Mouse (Mus musculus) embryonic facial prominence, embryonic 15.5 days (tissue): ENCODE results near the gene Psmb9. TPM values are rescaled to one million over a fixed set of nuclear protein-coding genes. Genes with fewer than 3 reads are reported as not detected.
A peak's percentile ranks its signal among the peaks of the same experiment; 100 is the strongest.

Experiments used
- ATAC-seq: fragments of 200-750 bp; cut with Nextera tagmentation; 2 replicates; pipeline ENCODE4 v1.8.0; 2017; ENCODE audit warnings: low read depth, moderate TSS enrichment; ENCODE audit not compliant: insufficient number of reproducible peaks, low FRiP score, low TSS enrichment
- H3K27ac ChIP-seq: fragments of 300-500 bp; sonication (generic); replicated peaks from 2 replicates; pipeline ENCODE4 v1.5.1; 2015; ENCODE audit warnings: mild to moderate bottlenecking, inconsistent platforms
- H3K27me3 ChIP-seq: fragments of 300-500 bp; sonication (generic); 2 replicates; pipeline ENCODE4 v1.6.1; 2015; ENCODE audit warnings: inconsistent platforms
- H3K36me3 ChIP-seq: fragments of 300-500 bp; sonication (generic); 2 replicates; pipeline ENCODE4 v1.6.1; 2015; ENCODE audit warnings: mild to moderate bottlenecking, inconsistent platforms
- H3K4me1 ChIP-seq: fragments of 300-500 bp; sonication (generic); 2 replicates; pipeline ENCODE4 v1.6.1; 2015; ENCODE audit warnings: inconsistent platforms
- H3K4me2 ChIP-seq: fragments of 300-500 bp; sonication (generic); replicated peaks from 2 replicates; pipeline ENCODE4 v1.6.1; 2015; ENCODE audit warnings: mild to moderate bottlenecking, inconsistent platforms
- H3K4me3 ChIP-seq: fragments of 300-500 bp; sonication (generic); replicated peaks from 2 replicates; pipeline ENCODE4 v1.5.1; 2015; ENCODE audit warnings: mild to moderate bottlenecking, inconsistent platforms
- H3K9ac ChIP-seq: fragments of 300-500 bp; sonication (generic); 2 replicates; pipeline ENCODE4 v1.6.1; 2015; ENCODE audit warnings: inconsistent platforms
- H3K9me3 ChIP-seq: fragments of 300-500 bp; sonication (generic); replicated peaks from 2 replicates; pipeline ENCODE4 v1.6.1; 2016; ENCODE audit warnings: inconsistent platforms
- WGBS: fragments of 180-500 bp; shearing (Covaris S2); methylation state at CpG from one replicate; pipeline ENCODE4 v1.1.7; 2015; 5-methylcytosine and 5-hydroxymethylcytosine counted together
- polyA plus RNA-seq: library from polyadenylated mRNA; unstranded; fragments of >200 nt; fragmentation: Nextera tagmentation; extraction: Ambion mirVana; gene quantifications from 2 replicates; pipeline ENCODE4 v1.2.1, GENCODE M21; 2015

The Psmb9 gene
- polyA plus RNA-seq, 1 experiment from 2014 or later, result 3.3 TPM

DNA sequence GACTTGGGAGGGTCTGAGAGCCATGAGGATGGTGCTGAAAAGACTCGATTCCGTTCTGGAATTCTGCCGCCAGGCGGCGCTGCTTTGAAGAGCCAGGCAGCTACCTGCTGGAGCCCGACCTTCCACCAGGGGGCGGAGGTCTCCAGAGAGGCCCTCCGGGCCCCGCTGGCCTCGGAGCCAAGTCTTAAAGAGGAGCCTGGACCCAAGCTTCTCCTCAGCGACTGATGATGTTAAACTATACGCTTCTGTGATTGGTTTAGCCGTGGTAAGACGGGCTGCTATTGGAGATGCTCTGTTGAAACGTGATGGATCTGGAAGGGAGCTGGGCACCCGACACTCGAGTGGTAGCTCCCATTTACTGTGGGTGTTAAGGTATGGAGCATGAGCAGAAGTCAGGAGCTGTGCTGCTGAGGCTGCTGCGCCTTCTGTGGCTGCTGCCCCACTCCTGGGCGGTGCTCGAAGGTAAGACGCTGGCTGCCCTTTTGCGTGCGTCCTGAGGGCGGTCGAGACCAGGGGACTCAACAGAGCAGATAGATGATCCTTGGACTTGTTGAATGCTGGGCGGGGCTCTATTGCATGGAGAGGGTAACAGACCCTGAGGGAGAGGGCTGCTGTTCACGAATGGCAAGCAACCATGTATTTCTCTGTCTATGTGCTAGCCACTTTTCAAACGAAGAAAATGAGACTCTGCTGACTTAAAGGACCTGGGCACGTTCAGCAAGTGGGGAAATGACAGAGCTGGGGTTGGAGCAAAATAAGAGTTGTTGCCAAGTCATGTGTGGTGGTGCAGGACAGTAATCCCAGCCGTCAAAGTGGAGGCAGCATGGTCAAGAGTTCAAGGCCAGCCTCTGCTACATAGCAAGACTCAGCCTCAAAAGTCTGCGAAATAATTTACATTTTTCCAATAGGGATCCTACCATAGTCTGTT lies 52.0 kb downstream of the Psmb9 start:
- Histone ChIP-seq H3K4me2 (peak overlapping the region; percentile 88), H3K27ac (no peak overlapping the region), H3K9me3 (no peaks in the 10 kb centered on the region), H3K36me3 (no peaks in the 10 kb centered on the region), H3K27me3 (peaks cover 33% of the 10 kb centered on the region), H3K4me1 (peaks cover 20% of the 10 kb centered on the region), H3K9ac (peak overlapping the region; percentile 26; the same call in 1 of the 2 replicates), H3K4me3 (peak overlapping the region; percentile 43)
- 5% methylated on average over 31 of the region's 31 CpGs for WGBS
- ATAC-seq, result peak; percentile 96

- Histone ChIP-seq H3K9me3 (no peaks in the 10 kb centered on the region), H3K4me2 (no peak overlapping the region), H3K9ac (no peak overlapping the region), H3K36me3 (no peaks in the 10 kb centered on the region), H3K27me3 (peaks cover 22% of the 10 kb centered on the region), H3K4me1 (peaks cover 13% of the 10 kb centered on the region), H3K4me3 (no peak overlapping the region), H3K27ac (no peak overlapping the region)
- no peak for ATAC-seq
- WGBS, result 87% methylated on average over 3 of the region's 3 CpGs
Observed at GRCm38 (mm10) chr17:34134451-34134850, 53.1 kb downstream of the Psmb9 start.

DNA sequence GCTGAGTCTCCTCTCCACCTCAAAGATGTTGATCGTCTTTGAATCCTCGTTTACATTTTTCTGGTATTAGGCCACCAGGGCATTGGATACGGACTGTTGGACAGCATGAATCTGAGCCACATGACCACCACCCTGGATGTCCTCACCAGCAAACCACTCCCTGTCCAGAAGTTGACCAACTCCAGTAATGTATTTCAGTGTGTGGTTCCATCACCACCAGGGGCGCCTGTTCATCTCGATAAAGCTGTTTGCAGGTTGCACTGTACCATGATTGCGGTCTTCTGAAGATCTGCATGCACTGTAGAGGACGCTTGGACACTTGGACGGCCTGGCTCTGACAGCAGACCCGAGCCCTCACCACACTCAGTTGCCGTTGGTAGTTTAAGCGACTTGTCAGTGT lies 54.3 kb downstream of the Psmb9 start:
- Histone ChIP-seq H3K9me3 (no peaks in the 10 kb centered on the region), H3K4me1 (peaks cover 20% of the 10 kb centered on the region), H3K36me3 (no peaks in the 10 kb centered on the region), H3K4me3 (no peak overlapping the region), H3K4me2 (no peak overlapping the region), H3K27me3 (peaks cover 16% of the 10 kb centered on the region), H3K9ac (no peak overlapping the region), H3K27ac (no peak overlapping the region)
- no peak for ATAC-seq
- WGBS, result 80% methylated on average over 11 of the region's 11 CpGs

Other genes starting within 250 kb of the Psmb9 start
- 145 and 163 TPM in 2 replicates for gene Pfdn6, start 247.4 kb downstream of the Psmb9 start, polyA plus RNA-seq
- 36.2 and 36.5 TPM in 2 replicates for gene Wdr46, start 247.1 kb downstream of the Psmb9 start, polyA plus RNA-seq
- gene B3galt4, start 236.3 kb downstream of the Psmb9 start, polyA plus RNA-seq, result 6.0 and 8.5 TPM in 2 replicates
- gene Vps52, start 232.0 kb downstream of the Psmb9 start, polyA plus RNA-seq, result 48.9 and 57.2 TPM in 2 replicates
- 1,731 and 1,878 TPM in 2 replicates for gene Rps18, start 231.8 kb downstream of the Psmb9 start, polyA plus RNA-seq
- 29.0 and 31.1 TPM in 2 replicates for gene H2-K1, start 187.4 kb downstream of the Psmb9 start, polyA plus RNA-seq
- gene Ring1, start 163.1 kb downstream of the Psmb9 start, polyA plus RNA-seq, result 26.0 and 26.9 TPM in 2 replicates
- gene H2-Ke6, start 159.7 kb downstream of the Psmb9 start, polyA plus RNA-seq, result 54.1 and 57.4 TPM in 2 replicates
- gene Slc39a7, start 156.1 kb downstream of the Psmb9 start, polyA plus RNA-seq, result 229 and 234 TPM in 2 replicates
- 53.0 and 54.6 TPM in 2 replicates for gene Rxrb, start 156.0 kb downstream of the Psmb9 start, polyA plus RNA-seq
- 53.2 and 64.3 TPM in 2 replicates for gene Col11a2, start 148.3 kb downstream of the Psmb9 start, polyA plus RNA-seq
- gene H2-Oa, start 95.4 kb downstream of the Psmb9 start, polyA plus RNA-seq, result 0.54 and 0.89 TPM in 2 replicates
- 14.0 and 15.3 TPM in 2 replicates for gene H2-DMa, start 68.2 kb downstream of the Psmb9 start, polyA plus RNA-seq
- gene Brd2, start 65.1 kb downstream of the Psmb9 start, polyA plus RNA-seq, result 118 and 122 TPM in 2 replicates
- gene H2-DMb2, start 44.5 kb downstream of the Psmb9 start, polyA plus RNA-seq, result 0.61 and 0.93 TPM in 2 replicates
- gene H2-DMb1, start 34.7 kb downstream of the Psmb9 start, polyA plus RNA-seq, result 3.2 and 3.8 TPM in 2 replicates
- gene Tap1, start 211 bp downstream of the Psmb9 start, polyA plus RNA-seq, result 10.7 and 11.9 TPM in 2 replicates
- 10.0 and 11.2 TPM in 2 replicates for gene Psmb8, start 10.0 kb upstream of the Psmb9 start, polyA plus RNA-seq
- 6.4 and 7.5 TPM in 2 replicates for gene Tap2, start 15.8 kb upstream of the Psmb9 start, polyA plus RNA-seq
- 0.17 and 0.43 TPM in 2 replicates for gene H2-Ob, start 51.1 kb upstream of the Psmb9 start, polyA plus RNA-seq
- 10.8 and 11.7 TPM in 2 replicates for gene H2-Ab1, start 69.9 kb upstream of the Psmb9 start, polyA plus RNA-seq
- gene H2-Aa, start 100.1 kb upstream of the Psmb9 start, polyA plus RNA-seq, result 2.7 and 4.6 TPM in 2 replicates
- 3.6 and 5.0 TPM in 2 replicates for gene H2-Eb1, start 118.1 kb upstream of the Psmb9 start, polyA plus RNA-seq
- gene H2-Eb2, start 137.9 kb upstream of the Psmb9 start, polyA plus RNA-seq, result not detected in 2 replicates
- gene Btnl2, start 167.1 kb upstream of the Psmb9 start, polyA plus RNA-seq, result 0.24 and 0.30 TPM in 2 replicates
- gene Btnl1, start 189.4 kb upstream of the Psmb9 start, polyA plus RNA-seq, result 0.08 TPM in 1 of 2 replicates, not detected in the other
- 0.45 and 0.51 TPM in 2 replicates for gene BC051142, start 211.1 kb upstream of the Psmb9 start, polyA plus RNA-seq